Mouse (Mus musculus): ENCODE measurements around the gene Myo9a.

- no peak for TF ChIP-seq CTCF (IDR thresholded peaks at IDR 0.05 in 2 of 3, conservative IDR thresholded peaks at IDR 0.05 in 1 of 3; ENCODE audit: control insufficient read depth in 1 of 3, insufficient read depth in 1 of 3, low read depth in 2 of 3, low read length in 3 of 3, poor library complexity in 1 of 3, severe bottlenecking in 1 of 3)
- no peak for TF ChIP-seq MEF2A (IDR thresholded peaks at IDR 0.05; ENCODE audit: extremely low read depth, insufficient replicate concordance, low read depth, low read length, poor library complexity, severe bottlenecking)
- TF ChIP-seq SIN3A (IDR thresholded peaks at IDR 0.05; ENCODE audit: low read length): no peak
- no peak for TF ChIP-seq MAX (IDR thresholded peaks at IDR 0.05; ENCODE audit: low read length)
- no peak for TF ChIP-seq POLR2A (IDR thresholded peaks at IDR 0.05; ENCODE audit: control insufficient read depth in 1 of 2, insufficient read depth in 1 of 2, low read depth in 1 of 2, low read length in 2 of 2, poor library complexity in 1 of 2)
- no peak for TF ChIP-seq ZC3H11A (IDR thresholded peaks at IDR 0.05; ENCODE audit: low read depth, low read length)
- TF ChIP-seq ZNF384 (IDR thresholded peaks at IDR 0.05; ENCODE audit: low read depth, low read length): no peak
- TF ChIP-seq MYB (IDR thresholded peaks at IDR 0.05; ENCODE audit: low read depth, low read length): no peak
- TF ChIP-seq ETS1 (IDR thresholded peaks at IDR 0.05; ENCODE audit: low read depth, low read length): no peak
- no peak for TF ChIP-seq TBP (IDR thresholded peaks at IDR 0.05; ENCODE audit: low read depth, low read length)
- TF ChIP-seq E2F4 (IDR thresholded peaks at IDR 0.05; ENCODE audit: borderline replicate concordance, low read depth, low read length): no peak
Observed at GRCm38 (mm10) chr9:59948226-59948625, 197.5 kb downstream of the Myo9a start.
